Mouse (Mus musculus) embryo, embryonic 10.5 days (tissue): ENCODE results near the gene Slc27a4.

Source experiments
- DNase-seq: peaks from one replicate; pipeline ENCODE4 v3.0.0-alpha.2; 2015; ENCODE audit warnings: low spot score

Slc27a4 gene

GRCm38 (mm10) chr2:29820025-29820817 is 17.8 kb downstream of the Slc27a4 start, which contains the start of gene Urm1:
Gene Urm1 (plus strand): TSS chr2:29820075.
- DNase-seq = peak; percentile 96

GRCm38 (mm10) chr2:29826318-29826925 is 24.0 kb downstream of the Slc27a4 start:
- peak; percentile 62 for DNase-seq

- DNase-seq = peak; percentile 99
Observed at GRCm38 (mm10) chr2:29826926-29827708, 24.7 kb downstream of the Slc27a4 start.

DNA sequence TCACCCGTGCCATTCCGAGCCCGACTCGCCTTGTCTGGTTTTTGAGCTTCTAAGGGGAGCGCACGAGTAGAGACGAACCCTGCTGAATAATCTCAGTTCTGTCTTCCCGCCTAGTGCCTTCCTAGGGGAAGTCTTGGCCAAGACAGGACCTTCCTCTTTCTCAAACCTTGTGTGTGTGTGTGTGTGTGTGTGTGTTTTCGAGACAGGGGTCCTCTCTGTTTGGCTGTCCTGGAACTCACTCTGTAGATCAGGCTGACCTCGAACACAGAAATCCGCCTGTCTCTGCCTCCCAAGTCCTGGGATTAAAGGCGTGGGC is 25.2 kb downstream of the Slc27a4 start:
- DNase-seq = no peak

DNA sequence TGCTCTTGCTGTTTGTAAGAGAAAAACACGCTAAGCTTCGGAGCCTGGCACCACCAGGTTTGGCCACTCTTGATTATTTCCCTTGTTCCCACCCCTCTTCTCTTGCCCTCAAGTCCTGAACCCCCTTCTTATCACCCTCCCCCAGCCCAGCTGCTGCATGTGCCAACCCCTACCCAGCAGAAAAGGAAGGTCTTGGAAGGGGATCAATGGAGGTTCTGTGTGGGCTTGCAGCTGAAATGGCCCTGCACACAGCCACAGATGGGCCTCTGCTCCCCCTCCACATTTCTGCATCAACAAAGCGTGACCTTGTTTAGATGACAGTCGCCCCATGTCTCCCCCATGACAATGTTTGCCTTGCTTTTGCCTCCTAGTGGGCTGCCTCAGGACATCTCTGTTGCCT is 28.7 kb downstream of the Slc27a4 start:
- DNase-seq = no peak

DNA sequence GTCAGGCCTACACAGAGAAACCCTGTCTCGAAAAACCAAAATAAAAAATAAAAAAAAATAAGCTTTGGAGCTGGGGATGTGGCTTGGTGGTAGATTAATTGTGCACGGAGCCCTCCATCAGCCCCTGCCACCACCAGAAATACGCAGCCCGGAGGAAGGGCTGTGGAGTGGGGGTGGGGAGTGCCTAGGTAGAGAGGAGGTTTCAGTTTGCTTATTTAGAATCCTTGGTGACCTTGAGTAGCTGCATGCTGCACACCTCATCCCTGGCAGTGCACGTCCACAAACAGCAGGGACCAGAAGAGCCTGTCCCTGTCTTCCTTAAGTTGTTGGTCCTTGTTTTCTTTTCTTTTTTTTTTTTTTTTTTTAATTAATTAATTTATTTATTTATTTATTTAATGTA is 31.4 kb downstream of the Slc27a4 start:
- DNase-seq = no peak

DNA sequence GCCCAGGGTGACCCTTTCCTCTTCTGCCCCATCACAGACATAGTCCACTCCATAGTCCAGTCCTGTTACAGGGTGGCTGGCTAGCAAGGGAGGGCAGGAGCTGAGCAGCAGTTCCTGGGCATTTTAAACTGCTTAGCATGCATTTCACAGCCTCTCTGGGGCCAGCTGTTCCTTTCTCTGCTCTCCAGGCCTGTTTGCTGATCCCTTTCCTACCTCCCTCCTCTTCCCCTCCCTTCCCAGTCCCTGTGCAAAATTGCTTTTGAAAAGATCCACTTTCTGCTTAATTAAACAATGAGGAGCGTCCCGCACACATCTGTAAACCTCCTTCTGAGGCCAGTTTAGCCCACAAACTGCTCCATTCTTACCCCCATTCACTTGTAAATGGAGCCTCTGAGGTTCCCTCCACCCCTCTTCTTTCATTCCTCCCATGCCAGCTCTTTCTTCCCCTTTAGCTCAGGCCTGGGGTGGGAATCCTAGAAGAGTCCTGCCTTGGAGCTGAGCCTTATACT is 33.0 kb downstream of the Slc27a4 start:
- peak; percentile 72 for DNase-seq

DNA sequence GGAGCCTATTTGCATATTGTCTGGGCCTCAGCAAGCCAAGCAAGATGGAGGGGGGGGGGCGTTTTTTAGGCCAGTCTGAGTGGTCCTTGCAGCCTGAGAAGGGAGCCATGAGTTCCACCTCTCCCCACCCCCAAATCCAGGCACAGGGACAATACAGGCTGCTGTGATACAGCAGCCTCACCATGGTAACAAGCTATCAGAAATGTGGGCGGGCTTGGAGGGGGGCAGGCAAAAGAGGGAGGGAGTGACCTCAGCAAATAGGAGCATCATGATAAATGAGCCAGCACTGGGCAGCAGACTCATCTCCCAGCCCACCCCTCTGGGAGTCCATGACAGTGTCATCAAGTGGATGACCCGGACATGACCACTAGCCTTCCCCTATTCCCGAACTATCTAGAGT is 37.0 kb downstream of the Slc27a4 start:
- DNase-seq = peak; percentile 86

GRCm38 (mm10) chr2:29843231-29844105 is 41.0 kb downstream of the Slc27a4 start:
- DNase-seq = peak; percentile 79

DNA sequence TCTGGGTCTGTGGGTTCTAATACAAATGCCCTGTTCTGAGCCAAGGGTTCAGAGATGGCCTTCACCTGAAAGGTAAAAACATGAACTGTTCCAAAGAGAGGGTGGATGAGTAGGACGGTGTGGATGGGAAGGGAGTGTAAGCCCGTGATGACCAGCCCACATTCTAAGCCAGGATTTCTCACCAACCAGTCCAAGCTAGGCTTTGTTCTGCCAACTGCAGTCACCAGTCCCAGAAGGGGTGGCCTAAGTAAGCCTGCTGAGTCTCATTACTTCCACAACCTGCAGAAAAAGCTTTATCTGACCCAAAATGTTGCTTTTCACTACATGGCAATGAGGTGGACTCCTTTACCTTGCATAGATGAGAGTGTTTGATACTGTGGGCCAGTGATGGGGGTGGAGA is 41.7 kb downstream of the Slc27a4 start:
- DNase-seq = no peak

- no peak for DNase-seq
Observed at GRCm38 (mm10) chr2:29844661-29845060, 42.2 kb downstream of the Slc27a4 start.

DNA sequence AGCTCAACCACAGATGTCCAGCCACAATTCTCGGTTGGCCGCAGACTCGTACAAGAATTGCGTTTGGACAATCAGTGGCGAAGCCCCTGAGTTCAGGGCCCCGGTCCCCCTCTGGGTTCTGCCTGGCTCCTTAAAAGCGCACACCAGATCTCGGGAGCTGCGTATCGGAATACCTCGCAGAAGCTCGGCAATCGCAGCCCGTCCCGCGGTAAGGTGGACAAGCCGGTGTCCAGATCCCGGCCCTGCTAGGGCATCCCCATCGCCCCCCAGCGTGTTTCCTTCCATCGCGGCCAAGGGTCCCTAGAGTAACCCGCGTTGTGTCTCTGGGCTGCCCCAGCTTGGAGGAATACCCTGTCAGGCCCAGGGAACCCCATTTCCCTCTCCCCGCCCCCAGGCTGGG is 43.2 kb downstream of the Slc27a4 start:
- peak; percentile 55 for DNase-seq

DNA sequence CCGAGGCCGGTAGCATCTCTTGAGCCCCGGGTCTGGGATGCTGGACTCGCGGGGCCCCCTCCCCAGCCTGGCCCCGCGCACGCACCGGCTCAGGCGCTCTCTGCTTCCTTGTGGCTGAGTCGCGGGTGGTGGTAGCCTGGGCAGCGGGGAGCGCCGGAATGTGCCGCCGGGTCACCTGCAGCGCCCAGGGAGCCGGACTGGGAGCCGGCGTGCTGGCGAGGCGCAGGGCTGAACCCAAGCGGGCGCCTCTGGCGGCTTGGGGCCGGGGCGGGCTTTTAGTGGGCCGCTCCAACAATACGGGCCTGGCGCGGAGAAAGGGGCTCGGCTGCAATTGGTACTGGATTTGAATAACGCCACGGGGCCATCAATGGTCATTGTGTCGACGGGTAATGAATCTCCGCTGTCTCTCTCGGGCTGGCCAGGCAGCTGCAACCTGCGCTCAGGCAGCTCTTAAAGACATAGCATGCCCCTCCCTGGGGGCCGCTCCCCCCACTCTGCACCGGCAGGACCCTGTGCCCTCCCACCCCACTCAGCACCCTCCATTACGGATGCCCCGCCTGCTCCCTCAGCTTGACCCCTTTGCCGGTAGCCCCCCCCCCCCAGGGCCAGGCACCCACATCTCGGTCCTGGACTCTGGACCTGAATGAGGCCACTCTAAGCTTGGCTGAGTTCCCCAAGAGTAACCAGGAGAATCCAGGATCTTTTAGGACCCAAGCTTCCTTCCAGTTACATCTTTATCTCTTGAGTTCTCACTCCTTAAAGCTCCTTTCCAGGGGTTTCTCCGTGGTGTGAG is 43.8 kb downstream of the Slc27a4 start:
- DNase-seq = peak; percentile 85

DNA sequence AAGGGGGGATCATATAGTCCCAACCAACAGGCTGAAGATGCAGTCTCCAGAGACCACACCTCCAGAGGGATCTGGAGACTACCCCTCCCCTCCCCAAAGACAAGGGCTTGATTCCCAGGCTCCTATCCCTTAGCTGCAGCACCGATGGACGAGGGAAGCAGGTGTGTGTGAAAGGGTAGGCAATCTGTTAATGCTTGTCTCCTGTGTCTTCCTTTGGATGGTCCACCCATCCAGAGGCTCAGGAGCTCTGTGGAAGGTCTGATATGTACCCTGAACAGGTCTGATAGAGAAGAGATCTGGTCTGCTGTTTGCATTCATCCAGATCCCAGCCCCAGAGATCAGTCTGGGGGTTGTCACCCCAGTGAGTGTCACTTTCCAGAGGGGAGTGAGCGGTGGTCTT is 44.5 kb downstream of the Slc27a4 start:
- DNase-seq = peak; percentile 56

- no peak for DNase-seq
Observed at GRCm38 (mm10) chr2:29849041-29849440, 46.6 kb downstream of the Slc27a4 start.

- DNase-seq = peak; percentile 55
Observed at GRCm38 (mm10) chr2:29849841-29850480, 47.5 kb downstream of the Slc27a4 start.

- DNase-seq = peak; percentile 74
Observed at GRCm38 (mm10) chr2:29852957-29853485, 50.6 kb downstream of the Slc27a4 start.

GRCm38 (mm10) chr2:29853736-29854135 is 51.3 kb downstream of the Slc27a4 start:
- DNase-seq = no peak

DNA sequence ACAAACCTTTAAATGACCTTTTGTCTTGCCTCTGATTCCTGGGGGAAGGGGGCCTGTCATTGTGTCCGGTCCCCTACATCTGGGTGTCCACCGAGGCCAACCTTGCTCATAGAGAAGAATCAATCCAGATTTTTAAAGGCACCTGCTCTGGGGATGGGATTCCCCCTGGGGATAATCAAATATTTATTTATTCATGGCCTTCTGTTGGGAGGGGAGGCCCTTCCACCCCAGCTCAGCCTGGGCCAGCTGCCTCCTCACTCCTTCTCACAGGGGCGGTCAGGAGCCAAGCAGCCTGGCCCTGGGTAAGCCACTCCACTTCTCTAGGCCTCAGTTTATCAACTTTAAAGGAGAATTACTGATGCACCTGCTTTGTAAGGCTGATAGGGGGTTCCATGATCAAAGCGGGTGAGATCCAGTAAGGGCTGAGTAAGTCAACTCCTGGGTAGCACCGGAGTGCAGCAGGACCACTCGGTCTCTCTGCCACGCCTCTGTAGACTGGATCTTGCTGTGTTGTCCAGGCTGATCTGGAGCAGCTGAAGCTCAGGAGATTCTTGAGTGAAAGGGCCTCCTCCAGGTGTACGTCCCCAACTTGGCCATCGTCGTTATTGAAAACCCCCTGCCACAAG is 53.3 kb downstream of the Slc27a4 start:
- DNase-seq = peak; percentile 46
